Mouse (Mus musculus): Measurements from ENCODE around the gene Gm10447.

DNA sequence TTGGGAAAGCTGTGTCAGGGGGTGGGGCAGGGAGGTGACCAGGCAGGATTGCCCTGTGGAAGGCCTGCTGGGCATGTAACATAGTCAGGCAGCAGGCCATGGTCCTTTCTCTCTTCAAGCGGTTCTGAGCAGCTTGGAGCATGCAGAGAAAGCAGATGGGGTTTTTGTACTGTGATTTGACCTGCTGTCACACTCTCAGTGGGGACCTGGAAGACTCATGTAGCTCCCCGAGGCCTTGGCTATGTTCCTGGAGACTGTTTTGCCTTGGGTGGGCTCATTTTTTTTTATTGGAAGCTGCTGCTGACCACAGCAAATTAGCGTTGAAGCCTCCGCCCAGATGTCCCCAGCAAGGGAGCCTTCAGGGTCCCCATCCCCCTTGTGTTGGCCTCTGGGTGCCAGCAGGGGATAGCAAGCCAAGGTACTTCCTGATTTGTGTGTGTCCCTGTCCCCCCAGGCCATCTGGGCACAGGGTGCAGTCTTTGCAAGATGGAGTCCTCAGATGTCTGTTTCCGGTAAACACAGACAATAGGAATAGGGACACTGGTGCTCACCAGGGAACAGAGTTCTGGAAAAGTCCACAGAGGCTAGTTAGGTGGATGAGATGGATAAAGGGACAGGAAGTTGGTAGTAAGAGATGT lies 48.2 kb upstream of the Gm10447 start:
- no peak for TF ChIP-seq GATA1 (IDR thresholded peaks at IDR 0.05; ENCODE audit: borderline replicate concordance, low read length)
- no peak for TF ChIP-seq CTCF (IDR thresholded peaks at IDR 0.05; ENCODE audit: low read depth, low read length)
- TF ChIP-seq POLR2AphosphoS5 (IDR thresholded peaks at IDR 0.05; ENCODE audit: insufficient replicate concordance, low read depth, low read length), result no peak
- no peak for TF ChIP-seq TAL1 (conservative IDR thresholded peaks at IDR 0.05; ENCODE audit: low read depth, low read length)
- TF ChIP-seq GATA2 (IDR thresholded peaks at IDR 0.05; ENCODE audit: borderline replicate concordance, low read depth, low read length), result no peak

All from G1E (cell line).